In genomic region chr17:29356479-29356856, GRCm38 (mm10) we compare ENCODE assay signal across 9 mouse cellular contexts. TPM values are rescaled to one million over a fixed set of nuclear protein-coding genes. Genes with fewer than 3 reads are reported as not detected.
A peak's percentile ranks its signal among the peaks of the same experiment; 100 is the strongest.
DNase-seq lines count a peak whose midpoint lies in the region; ATAC-seq and TF ChIP-seq lines count a peak whose summit lies in the region.
"Had no signal": no experiment of that assay in that cellular context is flagged by ENCODE, and none has a peak within 500 bp of the region (broad histone marks: within the 10 kb centered on the region; RNA-seq: fewer than 3 reads in every experiment).

No protein-coding gene starts in this region.

- TF ChIP-seq POLR2A in thymus, adult 2 months (IDR thresholded peaks at IDR 0.05; ENCODE audit: control insufficient read depth, extremely low read depth, insufficient read depth, low read length, poor library complexity), result no peak

- TF ChIP-seq CTCF in layer of hippocampus, adult 2 months (conservative IDR thresholded peaks at IDR 0.05), result no peak
- no peak for TF ChIP-seq CTCF in thymus, adult 2 months (IDR thresholded peaks at IDR 0.05; ENCODE audit: borderline replicate concordance, control insufficient read depth, extremely low read depth, insufficient read depth, low read length, poor library complexity)

- no peaks in the 10 kb centered on the region for H3K27me3 ChIP-seq in heart, embryonic 11.5 days (ENCODE audit: control insufficient read depth, insufficient read depth, low read length)
- no peaks in the 10 kb centered on the region for H3K27me3 ChIP-seq in kidney, embryonic 15.5 days
- H3K27me3 ChIP-seq in lung, embryonic 15.5 days, result no peaks in the 10 kb centered on the region
- no peaks in the 10 kb centered on the region for H3K27me3 ChIP-seq in thymus, adult 2 months (ENCODE audit: control insufficient read depth, insufficient read depth, low read length)
- H3K27me3 ChIP-seq: Patski had no signal

- peak overlapping the region; percentile 73 for H3K4me2 ChIP-seq in heart, embryonic 11.5 days
- peak overlapping the region; percentile 69 for H3K4me2 ChIP-seq in kidney, embryonic 15.5 days
- peak overlapping the region; percentile 62 for H3K4me2 ChIP-seq in lung, embryonic 15.5 days

- peak overlapping the region; percentile 13; the same call in 1 of the 2 replicates for H3K4me3 ChIP-seq in layer of hippocampus, adult 2 months
- peak overlapping the region; percentile 38 for H3K4me3 ChIP-seq in heart, embryonic 11.5 days (ENCODE audit: low read depth, low read length)
- H3K4me3 ChIP-seq in kidney, embryonic 15.5 days (replicated peaks), result peak overlapping the region; percentile 40
- peak overlapping the region; percentile 31 for H3K4me3 ChIP-seq in lung, embryonic 15.5 days
- no peak overlapping the region for H3K4me3 ChIP-seq in thymus, adult 2 months (ENCODE audit: control insufficient read depth, insufficient read depth, low read length)

- peak; percentile 88 for ATAC-seq in heart, embryonic 11.5 days (replicated peaks; ENCODE audit: insufficient number of reproducible peaks, low FRiP score, low TSS enrichment)
- ATAC-seq in kidney, embryonic 15.5 days (replicated peaks; ENCODE audit: low FRiP score), result peak; percentile 93
- ATAC-seq in lung, embryonic 15.5 days (ENCODE audit: borderline replicate concordance, extremely low read depth, low FRiP score, low TSS enrichment), result peak; percentile 87
- ATAC-seq: Patski had no signal

- WGBS in heart, embryonic 11.5 days (ENCODE audit: insufficient replicate concordance), result 2% methylated on average over 11 of the region's 11 CpGs
- WGBS in kidney, embryonic 15.5 days, result under 1% methylated on average over 11 of the region's 11 CpGs
- WGBS in lung, embryonic 15.5 days, result under 1% methylated on average over 11 of the region's 11 CpGs
- 58% methylated on average over 11 of the region's 11 CpGs for WGBS in thymus, adult 2 months

- peak overlapping the region; percentile 91 for H3K27ac ChIP-seq in layer of hippocampus, adult 2 months
- H3K27ac ChIP-seq in heart, embryonic 11.5 days (ENCODE audit: low read depth, low read length), result peak overlapping the region; percentile 98
- peak overlapping the region; percentile 94 for H3K27ac ChIP-seq in kidney, embryonic 15.5 days
- H3K27ac ChIP-seq in lung, embryonic 15.5 days, result peak overlapping the region; percentile 96
- H3K27ac ChIP-seq in thymus, adult 2 months (ENCODE audit: control insufficient read depth, insufficient read depth, low read length), result no peak overlapping the region

- peak in 1 of 2 experiments; percentile 45 for DNase-seq in layer of hippocampus, adult 2 months (ENCODE audit: low spot score in 2 of 2)
- no peak for DNase-seq in layer of hippocampus, adult 11-12 months (ENCODE audit: low spot score)
- DNase-seq in embryo, embryonic 10.5 days (ENCODE audit: low spot score), result peak; percentile 93
- DNase-seq in retina, adult 2 months (ENCODE audit: low read depth, low spot score), result peak; percentile 59
- DNase-seq in thymus, adult 2 months, result no peak

- no peaks in the 10 kb centered on the region for H3K9me3 ChIP-seq in heart, embryonic 11.5 days (replicated peaks; ENCODE audit: control insufficient read depth, low read length)
- no peaks in the 10 kb centered on the region for H3K9me3 ChIP-seq in kidney, embryonic 15.5 days (replicated peaks)
- H3K9me3 ChIP-seq in lung, embryonic 15.5 days, result no peaks in the 10 kb centered on the region

- peak overlapping the region; percentile 72 for H3K9ac ChIP-seq in heart, embryonic 11.5 days (ENCODE audit: low read depth, low read length)
- peak overlapping the region; percentile 33; the same call in 1 of the 2 replicates for H3K9ac ChIP-seq in kidney, embryonic 15.5 days
- peak overlapping the region; percentile 37 for H3K9ac ChIP-seq in lung, embryonic 15.5 days

- H3K36me3 ChIP-seq in heart, embryonic 11.5 days (ENCODE audit: control insufficient read depth, insufficient read depth, low read length), result no peaks in the 10 kb centered on the region
- no peaks in the 10 kb centered on the region for H3K36me3 ChIP-seq in kidney, embryonic 15.5 days
- no peaks in the 10 kb centered on the region for H3K36me3 ChIP-seq in lung, embryonic 15.5 days
- no peaks in the 10 kb centered on the region for H3K36me3 ChIP-seq in thymus, adult 2 months (ENCODE audit: control insufficient read depth, insufficient read depth, low read length)

- peaks cover 24% of the 10 kb centered on the region for H3K4me1 ChIP-seq in heart, embryonic 11.5 days (ENCODE audit: control insufficient read depth, insufficient read depth, low read length)
- H3K4me1 ChIP-seq in kidney, embryonic 15.5 days, result peaks cover 40% of the 10 kb centered on the region
- peaks cover 35% of the 10 kb centered on the region for H3K4me1 ChIP-seq in lung, embryonic 15.5 days
- H3K4me1 ChIP-seq in thymus, adult 2 months (replicated peaks; ENCODE audit: control insufficient read depth, insufficient read depth, low read length), result no peaks in the 10 kb centered on the region

RNA-seq across cellular contexts. Expression of gene Fgd2, which starts 4.2 kb away (rescaled TPM):
- 1 to 10 TPM; 3.8 to 4.4 TPM for total RNA-seq in layer of hippocampus, adult 2 months (2021)
- polyA plus RNA-seq in heart, embryonic 11.5 days (2014; fragmentation: Nextera tagmentation; extraction: Ambion mirVana), result 1.2 and 2.3 TPM in 2 replicates
- polyA plus RNA-seq in kidney, embryonic 15.5 days (2015; fragmentation: Nextera tagmentation; extraction: Ambion mirVana), result 12.0 and 13.0 TPM in 2 replicates
- 19.1 and 21.7 TPM in 2 replicates for polyA plus RNA-seq in lung, embryonic 15.5 days (2015; fragmentation: Nextera tagmentation; extraction: Ambion mirVana)
- polyA plus RNA-seq in thymus, adult 2 months (2012; rRNA removed), result 40.0 and 56.0 TPM in 2 replicates

RNA-seq across cellular contexts. Expression of gene Mtch1, which starts 8.7 kb away (rescaled TPM):
- total RNA-seq in layer of hippocampus, adult 2 months (2021), result 100 to 1,000 TPM; 587 to 618 TPM
- 266 and 306 TPM in 2 replicates for polyA plus RNA-seq in heart, embryonic 11.5 days (2014; fragmentation: Nextera tagmentation; extraction: Ambion mirVana)
- 289 and 308 TPM in 2 replicates for polyA plus RNA-seq in kidney, embryonic 15.5 days (2015; fragmentation: Nextera tagmentation; extraction: Ambion mirVana)
- polyA plus RNA-seq in lung, embryonic 15.5 days (2015; fragmentation: Nextera tagmentation; extraction: Ambion mirVana), result 341 and 343 TPM in 2 replicates
- 332 and 354 TPM in 2 replicates for polyA plus RNA-seq in thymus, adult 2 months (2012; rRNA removed)

RNA-seq across cellular contexts. Expression of gene Pi16, which starts 39.0 kb away (rescaled TPM):
- total RNA-seq in layer of hippocampus, adult 2 months (2021), result 1 to 10 TPM in 1 of 2 experiments, under 1 TPM in 1; 0.74 to 1.1 TPM
- polyA plus RNA-seq in heart, embryonic 11.5 days (2014; fragmentation: Nextera tagmentation; extraction: Ambion mirVana), result 0.55 and 1.7 TPM in 2 replicates
- polyA plus RNA-seq in kidney, embryonic 15.5 days (2015; fragmentation: Nextera tagmentation; extraction: Ambion mirVana), result 3.4 and 5.8 TPM in 2 replicates
- polyA plus RNA-seq in lung, embryonic 15.5 days (2015; fragmentation: Nextera tagmentation; extraction: Ambion mirVana), result 1.9 and 2.4 TPM in 2 replicates
- polyA plus RNA-seq in thymus, adult 2 months (2012; rRNA removed), result 22.7 and 24.5 TPM in 2 replicates
- polyA plus RNA-seq: Patski had no signal

Comparison
In these comparisons a context has a peak if more than half of its experiments do, and no peak if none do; other contexts are left out.
1. DNase-seq: peak in embryo, embryonic 10.5 days (single experiment) and retina, adult 2 months (single experiment); none in layer of hippocampus, adult 11-12 months (single experiment) and thymus, adult 2 months (single experiment).
2. Peak in every context shown above with its lines, with median percentiles within 50 percentile points of each other: ATAC-seq, H3K4me2 ChIP-seq and H3K9ac ChIP-seq.